Mouse (Mus musculus) liver, embryonic 12.5 days (tissue): ENCODE results near the gene Ciita. TPM values are rescaled to one million over a fixed set of nuclear protein-coding genes. Genes with fewer than 3 reads are reported as not detected.

Experiments used
- ATAC-seq: fragments of 200-750 bp; cut with Nextera tagmentation; 2 replicates; pipeline ENCODE4 v1.8.0; 2017; ENCODE audit warnings: moderate number of reproducible peaks, mild to moderate bottlenecking, moderate library complexity
- H3K27ac ChIP-seq: fragments of 300-500 bp; sonication (generic); 2 replicates; pipeline ENCODE4 v1.5.1; 2016; ENCODE audit warnings: mild to moderate bottlenecking
- H3K27me3 ChIP-seq: fragments of 300-500 bp; sonication (generic); replicated peaks from 2 replicates; pipeline ENCODE4 v1.6.1; 2016; ENCODE audit warnings: mild to moderate bottlenecking, moderate library complexity
- H3K36me3 ChIP-seq: fragments of 300-500 bp; sonication (generic); 2 replicates; pipeline ENCODE4 v1.6.1; 2016; ENCODE audit warnings: mild to moderate bottlenecking, moderate library complexity
- H3K4me1 ChIP-seq: fragments of 300-500 bp; sonication (generic); 2 replicates; pipeline ENCODE4 v1.6.1; 2016
- H3K4me2 ChIP-seq: fragments of 300-500 bp; sonication (generic); 2 replicates; pipeline ENCODE4 v1.6.1; 2016; ENCODE audit warnings: mild to moderate bottlenecking, moderate library complexity
- H3K4me3 ChIP-seq: fragments of 300-500 bp; sonication (generic); 2 replicates; pipeline ENCODE4 v1.5.1; 2016; ENCODE audit warnings: mild to moderate bottlenecking, moderate library complexity
- H3K9ac ChIP-seq: fragments of 300-500 bp; sonication (generic); 2 replicates; pipeline ENCODE4 v1.6.1; 2016; ENCODE audit warnings: mild to moderate bottlenecking, moderate library complexity
- H3K9me3 ChIP-seq: fragments of 300-500 bp; sonication (generic); replicated peaks from 2 replicates; pipeline ENCODE4 v1.6.1; 2016; ENCODE audit warnings: mild to moderate bottlenecking, moderate library complexity
- WGBS: fragments of 180-500 bp; shearing (Covaris S2); methylation state at CpG from one replicate; pipeline ENCODE4 v1.1.7; 2016; ENCODE audit not compliant: insufficient replicate concordance; 5-methylcytosine and 5-hydroxymethylcytosine counted together
- polyA plus RNA-seq: library from polyadenylated mRNA; unstranded; fragments of >200 nt; fragmentation: Nextera tagmentation; extraction: Ambion mirVana; gene quantifications from 2 replicates; pipeline ENCODE4 v1.2.1, GENCODE M21; 2016

Ciita gene
- polyA plus RNA-seq, 1 experiment from 2014 or later = 0.13 TPM

GRCm38 (mm10) chr16:10571820-10572219, 92.0 kb downstream of the Ciita start:
- no peaks in the 10 kb centered on the region for H3K27me3 ChIP-seq
- no peak overlapping the region for H3K4me3 ChIP-seq
- no peak overlapping the region for H3K27ac ChIP-seq
- no peaks in the 10 kb centered on the region for H3K9me3 ChIP-seq
- no peak for ATAC-seq
- no peak overlapping the region for H3K4me2 ChIP-seq
- H3K36me3 ChIP-seq = peaks cover 41% of the 10 kb centered on the region
- H3K4me1 ChIP-seq = no peaks in the 10 kb centered on the region
- WGBS = 60% methylated on average over 2 of the region's 2 CpGs
- no peak overlapping the region for H3K9ac ChIP-seq

- 75% methylated on average over 2 of the region's 2 CpGs for WGBS
- no peaks in the 10 kb centered on the region for H3K9me3 ChIP-seq
- no peaks in the 10 kb centered on the region for H3K4me1 ChIP-seq
- no peak overlapping the region for H3K4me3 ChIP-seq
- H3K4me2 ChIP-seq = no peak overlapping the region
- peaks cover 60% of the 10 kb centered on the region for H3K36me3 ChIP-seq
- no peak for ATAC-seq
- no peak overlapping the region for H3K27ac ChIP-seq
- H3K27me3 ChIP-seq = no peaks in the 10 kb centered on the region
- no peak overlapping the region for H3K9ac ChIP-seq
Observed at GRCm38 (mm10) chr16:10574936-10575335, 95.1 kb downstream of the Ciita start.

GRCm38 (mm10) chr16:10575915-10576314, 96.1 kb downstream of the Ciita start:
- H3K36me3 ChIP-seq = peaks cover 63% of the 10 kb centered on the region
- no peak overlapping the region for H3K27ac ChIP-seq
- H3K4me2 ChIP-seq = no peak overlapping the region
- 63% methylated on average over 4 of the region's 4 CpGs for WGBS
- no peak for ATAC-seq
- no peak overlapping the region for H3K9ac ChIP-seq
- no peaks in the 10 kb centered on the region for H3K9me3 ChIP-seq
- no peaks in the 10 kb centered on the region for H3K27me3 ChIP-seq
- no peaks in the 10 kb centered on the region for H3K4me1 ChIP-seq
- H3K4me3 ChIP-seq = no peak overlapping the region

- no peak for ATAC-seq
- Histone ChIP-seq H3K4me2 (no peak overlapping the region), H3K27me3 (no peaks in the 10 kb centered on the region), H3K9me3 (no peaks in the 10 kb centered on the region), H3K36me3 (peaks cover 63% of the 10 kb centered on the region), H3K4me1 (no peaks in the 10 kb centered on the region), H3K27ac (no peak overlapping the region), H3K4me3 (no peak overlapping the region), H3K9ac (no peak overlapping the region)
- 57% methylated on average over 5 of the region's 5 CpGs for WGBS
Observed at GRCm38 (mm10) chr16:10577548-10577947, 97.7 kb downstream of the Ciita start.

Other genes with a start within 250 kb of the Ciita start
- gene Emp2, start 166.1 kb upstream of the Ciita start, polyA plus RNA-seq = 5.4 and 5.7 TPM in 2 replicates
- 0.08 TPM in 1 of 2 replicates, not detected in the other for gene Tekt5, start 84.6 kb upstream of the Ciita start, polyA plus RNA-seq
- gene Nubp1, start 68.1 kb upstream of the Ciita start, polyA plus RNA-seq = 49.4 and 52.0 TPM in 2 replicates
- gene Tvp23a, start 32.7 kb upstream of the Ciita start, polyA plus RNA-seq = 1.7 and 1.8 TPM in 2 replicates
- gene Dexi, start 63.0 kb downstream of the Ciita start, polyA plus RNA-seq = 7.6 and 7.8 TPM in 2 replicates
- 15.7 and 17.3 TPM in 2 replicates for gene Clec16a, start 65.3 kb downstream of the Ciita start, polyA plus RNA-seq